Mouse (Mus musculus): ENCODE results near the gene Lrmda. TPM values are rescaled to one million over a fixed set of nuclear protein-coding genes. Genes with fewer than 3 reads are reported as not detected.
A peak's percentile ranks its signal among the peaks of the same experiment; 100 is the strongest.
"Not testable (repeated sequence)": the region's sequence is repeated elsewhere in the genome, so short reads cannot be mapped to it uniquely, and the experiment has no call there.

Gene Lrmda
- polyA plus RNA-seq, 1 experiment from 2014 or later: 0.57 TPM

DNA sequence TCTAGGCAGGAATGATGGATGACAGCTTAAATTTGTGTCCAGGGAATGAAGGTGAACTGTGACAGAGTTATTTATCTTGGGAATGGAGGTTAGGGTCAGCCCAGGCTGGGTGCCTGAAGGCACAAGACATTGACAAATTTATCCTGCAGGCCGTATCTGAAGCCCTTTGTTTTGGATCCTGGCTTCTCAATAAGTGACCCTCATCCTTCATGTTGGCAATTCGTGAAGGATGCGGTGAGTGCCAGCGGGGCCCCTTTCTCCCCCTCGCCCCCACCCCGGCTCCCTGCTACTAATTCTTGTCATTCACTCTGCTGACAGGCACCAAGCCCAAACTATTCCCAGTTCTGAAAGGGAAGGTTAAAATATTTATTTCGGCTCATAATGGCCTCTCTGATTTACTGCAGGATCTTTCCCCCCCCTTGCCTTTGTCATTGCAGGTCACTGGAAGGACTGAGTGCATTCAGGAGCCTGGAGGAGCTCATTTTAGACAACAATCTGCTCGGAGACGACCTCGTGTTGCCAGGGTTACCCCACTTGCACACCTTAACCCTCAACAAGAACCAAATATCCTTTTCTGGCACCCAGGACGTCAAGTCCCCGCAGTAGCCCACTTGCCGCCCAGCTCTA, 558.0 kb downstream of the Lrmda start:
- ATAC-seq (ENCODE audit: insufficient read depth, low FRiP score, low read depth): no peak
- Histone ChIP-seq H3K27ac (0 out of 2 replicates have a peak overlapping the region, but pooled peaks have one; percentile 11), H3K9ac (no peak overlapping the region), H3K36me3 (no peaks in the 10 kb centered on the region), H3K4me3 (replicated peaks) (no peak overlapping the region), H3K4me1 (peaks cover 21% of the 10 kb centered on the region), H3K9me3 (no peaks in the 10 kb centered on the region), H3K4me2 (peak overlapping the region; percentile 29; the same call in 1 of the 2 replicates), H3K27me3 (replicated peaks) (no peaks in the 10 kb centered on the region)
- 26% methylated on average over 13 of the region's 13 CpGs for WGBS

DNA sequence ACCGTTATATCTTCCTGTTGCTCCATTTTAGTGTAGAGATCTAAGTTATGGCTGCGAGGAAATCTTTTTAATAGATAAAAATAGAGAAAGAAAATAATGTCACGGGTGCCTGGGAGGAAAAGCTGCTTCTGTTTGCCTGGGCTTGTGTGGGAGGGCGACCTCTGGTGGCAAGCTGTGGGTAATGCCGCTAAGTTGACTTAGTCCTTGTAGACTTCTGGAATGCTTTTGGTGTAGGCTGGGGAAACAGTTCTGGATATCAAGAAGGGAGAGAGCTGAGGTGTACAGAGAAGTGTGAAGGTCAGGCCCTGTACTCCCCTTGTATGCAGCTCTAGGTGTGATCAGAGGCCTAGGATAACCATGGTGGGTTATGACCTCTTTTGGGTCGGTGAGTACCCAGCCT, 558.7 kb downstream of the Lrmda start:
- H3K27ac ChIP-seq: no peak overlapping the region
- H3K27me3 ChIP-seq (replicated peaks): no peaks in the 10 kb centered on the region
- H3K4me3 ChIP-seq (replicated peaks): no peak overlapping the region
- H3K9ac ChIP-seq: no peak overlapping the region
- no peaks in the 10 kb centered on the region for H3K9me3 ChIP-seq
- WGBS: 17% methylated on average over 6 of the region's 6 CpGs
- peaks cover 21% of the 10 kb centered on the region for H3K4me1 ChIP-seq
- H3K4me2 ChIP-seq: peak overlapping the region; percentile 29; the same call in 1 of the 2 replicates
- H3K36me3 ChIP-seq: no peaks in the 10 kb centered on the region
- no peak for ATAC-seq (ENCODE audit: insufficient read depth, low FRiP score, low read depth)

DNA sequence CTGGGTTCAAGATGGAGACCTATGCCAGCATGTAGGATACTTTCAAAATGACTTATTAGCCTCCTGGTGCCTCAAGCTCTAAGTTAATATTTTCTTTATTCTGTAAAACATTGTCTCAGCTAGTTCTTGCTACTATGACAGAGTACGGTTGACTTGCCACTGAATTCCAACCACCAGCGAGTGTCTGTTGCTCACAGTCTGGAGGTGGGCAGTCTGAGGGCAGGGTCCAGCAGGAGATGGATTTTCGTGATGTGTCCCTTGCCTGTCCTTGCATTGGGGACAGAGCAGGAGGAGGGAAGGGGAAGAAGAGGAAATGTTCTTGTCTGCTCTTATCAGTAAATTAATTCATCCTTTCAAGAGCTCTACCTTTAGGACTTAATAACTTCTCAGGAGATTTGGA, 559.5 kb downstream of the Lrmda start:
- no peak overlapping the region for H3K27ac ChIP-seq
- no peak overlapping the region for H3K9ac ChIP-seq
- H3K36me3 ChIP-seq: no peaks in the 10 kb centered on the region
- no peak for ATAC-seq (ENCODE audit: insufficient read depth, low FRiP score, low read depth)
- 91% methylated on average over 3 of the region's 3 CpGs for WGBS
- H3K4me1 ChIP-seq: peaks cover 20% of the 10 kb centered on the region
- H3K27me3 ChIP-seq (replicated peaks): no peaks in the 10 kb centered on the region
- no peak overlapping the region for H3K4me3 ChIP-seq (replicated peaks)
- no peaks in the 10 kb centered on the region for H3K9me3 ChIP-seq
- no peak overlapping the region for H3K4me2 ChIP-seq

DNA sequence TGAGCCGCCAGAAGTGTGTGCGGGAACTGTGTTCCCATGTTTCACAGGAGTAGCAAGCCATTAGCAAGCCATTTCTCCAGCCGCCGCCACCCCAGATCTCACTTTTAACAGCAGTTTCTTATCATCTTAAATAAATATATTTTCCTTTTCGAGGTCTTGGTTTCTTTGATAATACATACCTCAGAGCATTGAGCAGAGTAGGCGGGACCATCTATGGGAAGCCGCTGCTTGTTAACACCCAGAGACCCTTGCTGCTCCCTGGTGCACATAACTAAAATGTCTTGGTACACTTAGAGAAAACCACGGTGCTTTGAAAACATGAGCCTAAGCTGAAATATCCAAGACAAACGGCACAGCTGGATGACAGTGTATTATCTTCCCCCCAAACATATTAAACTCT, 562.6 kb downstream of the Lrmda start:
- 56% methylated on average over 9 of the region's 9 CpGs for WGBS
- Histone ChIP-seq H3K27ac (no peak overlapping the region), H3K36me3 (no peaks in the 10 kb centered on the region), H3K4me2 (no peak overlapping the region), H3K4me1 (peaks cover 18% of the 10 kb centered on the region), H3K9ac (no peak overlapping the region), H3K4me3 (replicated peaks) (no peak overlapping the region), H3K9me3 (no peaks in the 10 kb centered on the region), H3K27me3 (replicated peaks) (no peaks in the 10 kb centered on the region)
- peak; percentile 53; the same call in 1 of the 2 replicates for ATAC-seq (ENCODE audit: insufficient read depth, low FRiP score, low read depth)

- H3K9ac ChIP-seq: no peak overlapping the region
- H3K4me3 ChIP-seq (replicated peaks): no peak overlapping the region
- no peaks in the 10 kb centered on the region for H3K9me3 ChIP-seq
- 0 out of 2 replicates have a peak, but pooled peaks cover 9% of the 10 kb centered on the region for H3K4me1 ChIP-seq
- no peak overlapping the region for H3K27ac ChIP-seq
- no peak for ATAC-seq (ENCODE audit: insufficient read depth, low FRiP score, low read depth)
- H3K4me2 ChIP-seq: no peak overlapping the region
- H3K36me3 ChIP-seq: no peaks in the 10 kb centered on the region
- 34% methylated on average over 4 of the region's 4 CpGs for WGBS
- no peaks in the 10 kb centered on the region for H3K27me3 ChIP-seq (replicated peaks)
These were observed 566.8 kb downstream of the Lrmda start for GRCm38 (mm10) chr14:22586281-22586680.

GRCm38 (mm10) chr14:22586796-22587195, 567.3 kb downstream of the Lrmda start:
- Histone ChIP-seq H3K36me3 (no peaks in the 10 kb centered on the region), H3K9me3 (no peaks in the 10 kb centered on the region), H3K4me3 (replicated peaks) (no peak overlapping the region), H3K27ac (no peak overlapping the region), H3K9ac (no peak overlapping the region), H3K27me3 (replicated peaks) (no peaks in the 10 kb centered on the region), H3K4me1 (0 out of 2 replicates have a peak, but pooled peaks cover 9% of the 10 kb centered on the region), H3K4me2 (no peak overlapping the region)
- 45% methylated on average over 4 of the region's 4 CpGs for WGBS
- no peak for ATAC-seq (ENCODE audit: insufficient read depth, low FRiP score, low read depth)

DNA sequence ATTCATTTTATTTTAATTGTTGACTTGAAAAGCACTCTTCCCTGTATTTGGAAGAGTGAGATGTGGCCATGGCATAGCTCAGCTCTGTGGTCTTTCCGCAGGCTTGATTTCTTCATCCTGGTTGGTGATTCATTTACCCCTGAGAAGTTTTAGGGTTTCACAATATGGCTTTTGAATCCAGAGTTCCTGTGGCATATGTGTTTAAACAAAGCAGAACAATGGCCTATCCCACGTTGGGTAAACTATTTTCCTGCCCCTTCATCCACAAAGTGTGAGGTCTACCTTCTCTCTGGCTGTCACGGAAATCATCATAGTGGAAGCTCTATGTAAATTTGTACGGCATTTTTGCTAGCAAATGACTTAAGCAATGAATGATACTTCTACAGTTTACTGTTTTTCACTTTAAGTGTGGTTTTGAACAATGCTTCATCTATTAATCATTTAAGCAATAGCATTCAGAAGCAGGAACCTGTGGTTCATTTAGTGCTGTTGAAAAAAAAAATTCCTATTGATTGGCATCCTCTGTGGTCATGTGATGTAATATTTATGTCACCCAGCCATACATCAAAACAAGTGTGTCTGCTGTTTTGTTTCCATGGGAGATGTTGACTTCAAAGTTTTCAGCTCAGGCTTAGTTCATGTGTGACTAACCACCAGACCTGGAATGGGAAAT, 567.9 kb downstream of the Lrmda start:
- H3K4me3 ChIP-seq (replicated peaks): no peak overlapping the region
- no peaks in the 10 kb centered on the region for H3K36me3 ChIP-seq
- no peak overlapping the region for H3K4me2 ChIP-seq
- no peaks in the 10 kb centered on the region for H3K27me3 ChIP-seq (replicated peaks)
- ATAC-seq (ENCODE audit: insufficient read depth, low FRiP score, low read depth): no peak
- H3K9ac ChIP-seq: no peak overlapping the region
- H3K27ac ChIP-seq: no peak overlapping the region
- no peaks in the 10 kb centered on the region for H3K9me3 ChIP-seq
- WGBS: 58% methylated on average over 4 of the region's 4 CpGs
- 0 out of 2 replicates have a peak, but pooled peaks cover 9% of the 10 kb centered on the region for H3K4me1 ChIP-seq

- Histone ChIP-seq H3K27ac (no peak overlapping the region), H3K9ac (no peak overlapping the region), H3K36me3 (no peaks in the 10 kb centered on the region), H3K4me1 (0 out of 2 replicates have a peak, but pooled peaks cover 9% of the 10 kb centered on the region), H3K27me3 (replicated peaks) (no peaks in the 10 kb centered on the region), H3K4me3 (replicated peaks) (no peak overlapping the region), H3K4me2 (no peak overlapping the region), H3K9me3 (no peaks in the 10 kb centered on the region)
- no peak for ATAC-seq (ENCODE audit: insufficient read depth, low FRiP score, low read depth)
- WGBS: 81% methylated on average over 4 of the region's 4 CpGs
These were observed 568.4 kb downstream of the Lrmda start for GRCm38 (mm10) chr14:22587958-22588296.

- not testable (repeated sequence) for H3K4me2 ChIP-seq; H3K36me3 ChIP-seq; H3K9ac ChIP-seq; H3K27ac ChIP-seq; H3K9me3 ChIP-seq; H3K4me3 ChIP-seq (replicated peaks); H3K4me1 ChIP-seq; ATAC-seq (ENCODE audit: insufficient read depth, low FRiP score, low read depth); H3K27me3 ChIP-seq (replicated peaks)
- 62% methylated on average over 1 of the region's 1 CpGs for WGBS
These were observed 568.9 kb downstream of the Lrmda start for GRCm38 (mm10) chr14:22588394-22588793.

- 49% methylated on average over 7 of the region's 7 CpGs for WGBS
- no peak overlapping the region for H3K4me3 ChIP-seq (replicated peaks)
- H3K9me3 ChIP-seq: no peaks in the 10 kb centered on the region
- H3K36me3 ChIP-seq: no peaks in the 10 kb centered on the region
- 0 out of 2 replicates have a peak, but pooled peaks cover 9% of the 10 kb centered on the region for H3K4me1 ChIP-seq
- H3K27ac ChIP-seq: no peak overlapping the region
- no peak overlapping the region for H3K4me2 ChIP-seq
- H3K27me3 ChIP-seq (replicated peaks): no peaks in the 10 kb centered on the region
- no peak for ATAC-seq (ENCODE audit: insufficient read depth, low FRiP score, low read depth)
- H3K9ac ChIP-seq: no peak overlapping the region
These were observed 570.1 kb downstream of the Lrmda start for GRCm38 (mm10) chr14:22589503-22590215.

- 68% methylated on average over 2 of the region's 2 CpGs for WGBS
- H3K9me3 ChIP-seq: no peaks in the 10 kb centered on the region
- ATAC-seq (ENCODE audit: insufficient read depth, low FRiP score, low read depth): no peak
- H3K27me3 ChIP-seq (replicated peaks): no peaks in the 10 kb centered on the region
- no peaks in the 10 kb centered on the region for H3K36me3 ChIP-seq
- 0 out of 2 replicates have a peak, but pooled peaks cover 9% of the 10 kb centered on the region for H3K4me1 ChIP-seq
- H3K9ac ChIP-seq: no peak overlapping the region
- no peak overlapping the region for H3K27ac ChIP-seq
- no peak overlapping the region for H3K4me3 ChIP-seq (replicated peaks)
- H3K4me2 ChIP-seq: no peak overlapping the region
These were observed 571.7 kb downstream of the Lrmda start for GRCm38 (mm10) chr14:22591186-22591585.

- Histone ChIP-seq H3K4me1 (peaks cover 7% of the 10 kb centered on the region; the same call in 1 of the 2 replicates), H3K4me2 (no peak overlapping the region), H3K9ac (no peak overlapping the region), H3K4me3 (replicated peaks) (no peak overlapping the region), H3K36me3 (no peaks in the 10 kb centered on the region), H3K27me3 (replicated peaks) (no peaks in the 10 kb centered on the region), H3K9me3 (no peaks in the 10 kb centered on the region), H3K27ac (no peak overlapping the region)
- ATAC-seq (ENCODE audit: insufficient read depth, low FRiP score, low read depth): no peak
- WGBS: 62% methylated on average over 2 of the region's 2 CpGs
These were observed 578.0 kb downstream of the Lrmda start for GRCm38 (mm10) chr14:22597508-22597907.

All from stomach, embryonic 15.5 days (tissue).